In the genomic region with DNA sequence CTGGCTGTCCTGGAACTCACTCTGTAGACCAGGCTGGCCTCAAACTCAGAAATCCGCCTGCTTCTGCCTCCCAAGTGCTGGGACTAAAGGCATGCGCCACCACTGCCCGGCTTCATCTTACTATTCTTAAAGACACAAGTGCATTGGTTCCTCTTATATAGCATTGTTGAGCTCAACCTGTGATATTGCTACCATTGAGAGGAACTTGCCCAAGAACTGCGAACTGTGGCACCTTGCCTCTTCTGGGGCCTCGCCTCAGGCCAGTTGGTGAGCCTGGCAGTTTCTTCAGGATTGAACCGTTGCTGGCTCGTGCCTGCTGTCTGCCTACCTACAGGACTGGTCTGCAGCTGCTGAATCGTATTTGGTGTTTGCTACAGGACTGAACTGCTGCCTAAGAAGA, we compare ENCODE assay signal across 8 mouse cellular contexts. TPM values are rescaled to one million over a fixed set of nuclear protein-coding genes. Genes with fewer than 3 reads are reported as not detected.
DNase-seq lines count a peak whose midpoint lies in the region; ATAC-seq and TF ChIP-seq lines count a peak whose summit lies in the region.
"Not testable (repeated sequence)": the region's sequence is repeated elsewhere in the genome, so short reads cannot be mapped to it uniquely, and the experiment has no call there.
"Had no signal": no experiment of that assay in that cellular context is flagged by ENCODE, and none has a peak within 500 bp of the region (broad histone marks: within the 10 kb centered on the region; RNA-seq: fewer than 3 reads in every experiment).

No protein-coding gene starts in this region.

- H3K4me2 ChIP-seq in heart, embryonic 13.5 days; midbrain, embryonic 11.5 days: not testable (repeated sequence)

- not testable (repeated sequence) for H3K9ac ChIP-seq in MEL (ENCODE audit: control insufficient read depth, low read depth, low read length, poor library complexity, severe bottlenecking); heart, embryonic 13.5 days; midbrain, embryonic 11.5 days (ENCODE audit: low read length)
- 0 out of 2 replicates have a peak overlapping the region, but pooled peaks have one; percentile 14 for H3K9ac ChIP-seq in liver, adult 2 months (ENCODE audit: low read depth, low read length)

- H3K36me3 ChIP-seq in MEL (ENCODE audit: control insufficient read depth in 1 of 2, insufficient read depth in 2 of 2, low read length in 2 of 2), result not testable (repeated sequence)
- peaks cover 42% of the 10 kb centered on the region for H3K36me3 ChIP-seq in heart, embryonic 13.5 days
- H3K36me3 ChIP-seq in liver, adult 2 months (ENCODE audit: control insufficient read depth, insufficient read depth, low read length), result peaks cover 15% of the 10 kb centered on the region; the same call in 1 of the 2 replicates
- H3K36me3 ChIP-seq in midbrain, embryonic 11.5 days (ENCODE audit: control insufficient read depth, insufficient read depth, low read length), result peaks cover 20% of the 10 kb centered on the region

- not testable (repeated sequence) for H3K79me2 ChIP-seq in MEL (ENCODE audit: control insufficient read depth, insufficient read depth, low read length, poor library complexity); liver, adult 2 months (ENCODE audit: control insufficient read depth, insufficient read depth, low read length)

- WGBS in heart, embryonic 13.5 days, result 85% methylated on average over 8 of the region's 8 CpGs
- WGBS in liver, adult 2 months, result 37% methylated on average over 8 of the region's 8 CpGs
- 93% methylated on average over 8 of the region's 8 CpGs for WGBS in midbrain, embryonic 11.5 days

- H3K4me1 ChIP-seq in MEL (ENCODE audit: control insufficient read depth in 1 of 2, insufficient read depth in 2 of 2, low read length in 2 of 2); midbrain, embryonic 11.5 days (ENCODE audit: control insufficient read depth, insufficient read depth, low read length): not testable (repeated sequence)
- H3K4me1 ChIP-seq in heart, embryonic 13.5 days, result peaks cover 25% of the 10 kb centered on the region
- peaks cover 16% of the 10 kb centered on the region for H3K4me1 ChIP-seq in liver, adult 2 months (ENCODE audit: control insufficient read depth, insufficient read depth, low read length)

- TF ChIP-seq POLR2A in MEL (IDR thresholded peaks at IDR 0.05; ENCODE audit: control insufficient read depth in 1 of 2, insufficient read depth in 1 of 2, low read depth in 1 of 2, low read length in 2 of 2, poor library complexity in 1 of 2); liver, adult 2 months (IDR thresholded peaks at IDR 0.05; ENCODE audit: extremely low read depth, insufficient read depth, low read length): not testable (repeated sequence)

- not testable (repeated sequence) for TF ChIP-seq RAD21 in MEL (IDR thresholded peaks at IDR 0.05; ENCODE audit: low read depth, low read length)

- TF ChIP-seq EP300 in MEL (IDR thresholded peaks at IDR 0.05; ENCODE audit: low read depth in 1 of 2, low read length in 2 of 2), result not testable (repeated sequence)

- not testable (repeated sequence) for H3K27ac ChIP-seq in MEL (ENCODE audit: control insufficient read depth, low read depth, low read length); midbrain, embryonic 11.5 days (ENCODE audit: low read depth, low read length)
- H3K27ac ChIP-seq in heart, embryonic 13.5 days (replicated peaks), result 0 out of 2 replicates have a peak overlapping the region, but pooled peaks have one; percentile 24
- peak overlapping the region; percentile 97 for H3K27ac ChIP-seq in liver, adult 2 months (replicated peaks; ENCODE audit: insufficient read depth, low read depth, low read length)

- peak; percentile 55 for DNase-seq in MEL (ENCODE audit: low read depth, low spot score)
- DNase-seq in liver, adult 2 months (ENCODE audit: extremely low read depth, low read depth, low spot score), result peak; percentile 60
- peak; percentile 21 for DNase-seq in midbrain, embryonic 11.5 days (ENCODE audit: low spot score, missing footprints)

- not testable (repeated sequence) for H3K9me3 ChIP-seq in MEL (replicated peaks; ENCODE audit: insufficient read depth, low read length); heart, embryonic 13.5 days; midbrain, embryonic 11.5 days (ENCODE audit: control insufficient read depth, low read length)

- H3K4me3 ChIP-seq in MEL (ENCODE audit: control insufficient read depth in 1 of 2, insufficient read depth in 1 of 2, low read depth in 2 of 2, low read length in 2 of 2); heart, embryonic 13.5 days; liver, adult 2 months (ENCODE audit: insufficient read depth, low read depth, low read length); midbrain, embryonic 11.5 days (ENCODE audit: low read depth, low read length): not testable (repeated sequence)

- not testable (repeated sequence) for H3K27me3 ChIP-seq in MEL (ENCODE audit: control insufficient read depth in 1 of 2, insufficient read depth in 2 of 2, low read length in 2 of 2); heart, embryonic 13.5 days (replicated peaks); liver, adult 2 months (ENCODE audit: control insufficient read depth, insufficient read depth, low read length); midbrain, embryonic 11.5 days (ENCODE audit: control insufficient read depth, insufficient read depth, low read length)

- peak; percentile 31; the same call in 1 of the 2 replicates for ATAC-seq in granulocyte monocyte progenitor cell, adult 5-6 weeks (replicated peaks; ENCODE audit: poor library complexity, severe bottlenecking)
- not testable (repeated sequence) for ATAC-seq in heart, embryonic 13.5 days (ENCODE audit: extremely low read depth, insufficient number of reproducible peaks, low FRiP score, low TSS enrichment); midbrain, embryonic 11.5 days (ENCODE audit: low FRiP score)
- ATAC-seq in megakaryocyte, adult 5-6 weeks (ENCODE audit: poor library complexity, severe bottlenecking), result peak; percentile 66

- TF ChIP-seq CTCF in MEL (IDR thresholded peaks at IDR 0.05 in 2 of 3, conservative IDR thresholded peaks at IDR 0.05 in 1 of 3; ENCODE audit: control insufficient read depth in 1 of 3, insufficient read depth in 1 of 3, low read depth in 2 of 3, low read length in 3 of 3, poor library complexity in 1 of 3, severe bottlenecking in 1 of 3); liver, adult 2 months (IDR thresholded peaks at IDR 0.05; ENCODE audit: low read depth, low read length): not testable (repeated sequence)

RNA-seq across cellular contexts. Expression of a gene that starts 21.4 kb away (rescaled TPM):
- 26.0 and 27.4 TPM in 2 replicates for total RNA-seq in MEL (2012; rRNA removed)
- polyA plus RNA-seq in MEL (2012; ENCODE audit: insufficient read depth in 1 of 2, insufficient read length in 2 of 2, low read depth in 1 of 2, low replicate concordance in 2 of 2, missing spikeins in 1 of 2), result 100 to 1,000 TPM in 1 of 2 experiments, 10 to 100 TPM in 1; 55.3 to 549 TPM
- total RNA-seq in granulocyte monocyte progenitor cell, adult 5-6 weeks (2014; fragmentation: Nextera tagmentation), result 16.8 and 25.8 TPM in 2 replicates
- total RNA-seq in granulocyte monocyte progenitor cell, adult 5-6 weeks (2017), result 53.0 and 56.7 TPM in 2 replicates
- 8.5 and 9.8 TPM in 2 replicates for polyA plus RNA-seq in heart, embryonic 13.5 days (2015; fragmentation: Nextera tagmentation; extraction: Ambion mirVana)
- total RNA-seq in liver, adult 2 months (2014; rRNA removed), result 3.8 and 5.6 TPM in 2 replicates
- polyA plus RNA-seq in liver, adult 2 months (2012; rRNA removed), result 12.0 and 14.0 TPM in 2 replicates
- total RNA-seq in megakaryocyte, adult 5-6 weeks (2015), result 6.6 and 13.9 TPM in 2 replicates
- 15.7 and 29.0 TPM in 2 replicates for total RNA-seq in megakaryocyte, adult 5-6 weeks (2017)
- 9.2 and 9.9 TPM in 2 replicates for polyA plus RNA-seq in midbrain, embryonic 11.5 days (2014; fragmentation: Nextera tagmentation; extraction: Ambion mirVana)

RNA-seq across cellular contexts. Expression of a gene that starts 22.5 kb away (rescaled TPM):
- total RNA-seq in MEL (2012; rRNA removed), result 511 and 526 TPM in 2 replicates
- polyA plus RNA-seq in MEL (2012; ENCODE audit: insufficient read depth in 1 of 2, insufficient read length in 2 of 2, low read depth in 1 of 2, low replicate concordance in 2 of 2, missing spikeins in 1 of 2), result 1,000 to 10,000 TPM in 1 of 2 experiments, 100 to 1,000 TPM in 1; 113 to 1,075 TPM
- total RNA-seq in granulocyte monocyte progenitor cell, adult 5-6 weeks (2014; fragmentation: Nextera tagmentation), result 126 and 139 TPM in 2 replicates
- total RNA-seq in granulocyte monocyte progenitor cell, adult 5-6 weeks (2017), result 236 and 280 TPM in 2 replicates
- polyA plus RNA-seq in heart, embryonic 13.5 days (2015; fragmentation: Nextera tagmentation; extraction: Ambion mirVana), result 819 and 833 TPM in 2 replicates
- total RNA-seq in liver, adult 2 months (2014; rRNA removed), result 634 and 1,049 TPM in 2 replicates
- polyA plus RNA-seq in liver, adult 2 months (2012; rRNA removed), result 990 and 1,297 TPM in 2 replicates
- 260 and 265 TPM in 2 replicates for total RNA-seq in megakaryocyte, adult 5-6 weeks (2015)
- 355 and 414 TPM in 2 replicates for total RNA-seq in megakaryocyte, adult 5-6 weeks (2017)
- polyA plus RNA-seq in midbrain, embryonic 11.5 days (2014; fragmentation: Nextera tagmentation; extraction: Ambion mirVana), result 1,030 and 1,101 TPM in 2 replicates

RNA-seq across cellular contexts. Expression of a gene that starts 23.4 kb away (rescaled TPM):
- total RNA-seq in MEL (2012; rRNA removed), result 0.65 TPM in 2 replicates
- under 1 TPM in 1 of 2 experiments, not detected in 1; 0.96 TPM for polyA plus RNA-seq in MEL (2012; ENCODE audit: insufficient read depth in 1 of 2, insufficient read length in 2 of 2, low read depth in 1 of 2, low replicate concordance in 2 of 2, missing spikeins in 1 of 2)
- total RNA-seq in granulocyte monocyte progenitor cell, adult 5-6 weeks (2014; fragmentation: Nextera tagmentation), result 0.96 TPM in 1 of 2 replicates, not detected in the other
- total RNA-seq in granulocyte monocyte progenitor cell, adult 5-6 weeks (2017), result 0.26 TPM in 1 of 2 replicates, not detected in the other
- polyA plus RNA-seq in heart, embryonic 13.5 days (2015; fragmentation: Nextera tagmentation; extraction: Ambion mirVana), result 0.68 and 0.70 TPM in 2 replicates
- 0.13 TPM in 1 of 2 replicates, not detected in the other for total RNA-seq in liver, adult 2 months (2014; rRNA removed)
- polyA plus RNA-seq in liver, adult 2 months (2012; rRNA removed), result 0.16 and 0.24 TPM in 2 replicates
- not detected in 2 replicates for total RNA-seq in megakaryocyte, adult 5-6 weeks (2015)
- total RNA-seq in megakaryocyte, adult 5-6 weeks (2017), result 0.11 TPM in 1 of 2 replicates, not detected in the other
- 0.12 and 0.29 TPM in 2 replicates for polyA plus RNA-seq in midbrain, embryonic 11.5 days (2014; fragmentation: Nextera tagmentation; extraction: Ambion mirVana)
- total RNA-seq: adrenal gland, postnatal 25 days; G1E had no signal

RNA-seq across cellular contexts. Expression of a gene that starts 28.8 kb away (rescaled TPM):
- 87.6 and 88.6 TPM in 2 replicates for total RNA-seq in MEL (2012; rRNA removed)
- polyA plus RNA-seq in MEL (2012; ENCODE audit: insufficient read depth in 1 of 2, insufficient read length in 2 of 2, low read depth in 1 of 2, low replicate concordance in 2 of 2, missing spikeins in 1 of 2), result 100 to 1,000 TPM in 1 of 2 experiments, 10 to 100 TPM in 1; 73.7 to 264 TPM
- total RNA-seq in granulocyte monocyte progenitor cell, adult 5-6 weeks (2014; fragmentation: Nextera tagmentation), result 43.5 and 68.5 TPM in 2 replicates
- total RNA-seq in granulocyte monocyte progenitor cell, adult 5-6 weeks (2017), result 24.4 and 25.4 TPM in 2 replicates
- polyA plus RNA-seq in heart, embryonic 13.5 days (2015; fragmentation: Nextera tagmentation; extraction: Ambion mirVana), result 35.8 and 42.0 TPM in 2 replicates
- total RNA-seq in liver, adult 2 months (2014; rRNA removed), result 7.7 and 8.8 TPM in 2 replicates
- 18.3 and 23.0 TPM in 2 replicates for polyA plus RNA-seq in liver, adult 2 months (2012; rRNA removed)
- total RNA-seq in megakaryocyte, adult 5-6 weeks (2015), result 46.8 and 49.2 TPM in 2 replicates
- 19.7 and 26.3 TPM in 2 replicates for total RNA-seq in megakaryocyte, adult 5-6 weeks (2017)
- polyA plus RNA-seq in midbrain, embryonic 11.5 days (2014; fragmentation: Nextera tagmentation; extraction: Ambion mirVana), result 28.4 and 29.4 TPM in 2 replicates
